Mouse (Mus musculus) heart, embryonic 11.5 days (tissue): ENCODE measurements around the gene Uri1. TPM values are rescaled to one million over a fixed set of nuclear protein-coding genes. Genes with fewer than 3 reads are reported as not detected.

ENCODE experiments used
- ATAC-seq: fragments of 200-750 bp; cut with Nextera tagmentation; replicated peaks from 2 replicates; pipeline ENCODE4 v1.8.0; 2017; ENCODE audit warnings: moderate library complexity; ENCODE audit not compliant: insufficient number of reproducible peaks, low FRiP score, low TSS enrichment
- H3K27ac ChIP-seq: fragments of 300-500 bp; sonication (generic); 2 replicates; pipeline ENCODE4 v1.5.1; 2014; ENCODE audit warnings: mild to moderate bottlenecking, low read depth, low read length
- H3K27me3 ChIP-seq: fragments of 300-500 bp; sonication (generic); 2 replicates; pipeline ENCODE4 v1.6.1; 2014; ENCODE audit warnings: mild to moderate bottlenecking, low read length, mixed read lengths; ENCODE audit not compliant: control insufficient read depth, insufficient read depth
- H3K36me3 ChIP-seq: fragments of 300-500 bp; sonication (generic); 2 replicates; pipeline ENCODE4 v1.6.1; 2014; ENCODE audit warnings: mild to moderate bottlenecking, low read length, moderate library complexity, mixed read lengths; ENCODE audit not compliant: control insufficient read depth, insufficient read depth
- H3K4me1 ChIP-seq: fragments of 300-500 bp; sonication (generic); 2 replicates; pipeline ENCODE4 v1.6.1; 2014; ENCODE audit warnings: low read length; ENCODE audit not compliant: control insufficient read depth, insufficient read depth
- H3K4me2 ChIP-seq: fragments of 300-500 bp; sonication (generic); 2 replicates; pipeline ENCODE4 v1.6.1; 2014; ENCODE audit warnings: mild to moderate bottlenecking, moderate library complexity
- H3K4me3 ChIP-seq: fragments of 300-500 bp; sonication (generic); 2 replicates; pipeline ENCODE4 v1.5.1; 2014; ENCODE audit warnings: low read depth, low read length
- H3K9ac ChIP-seq: fragments of 300-500 bp; sonication (generic); 2 replicates; pipeline ENCODE4 v1.6.1; 2014; ENCODE audit warnings: mild to moderate bottlenecking, low read depth, low read length, moderate library complexity
- H3K9me3 ChIP-seq: fragments of 300-500 bp; sonication (generic); replicated peaks from 2 replicates; pipeline ENCODE4 v1.6.1; 2016; ENCODE audit warnings: low read length; ENCODE audit not compliant: control insufficient read depth
- WGBS: fragments of 180-500 bp; shearing (Covaris S2); extraction: QIAGEN DNeasy Blood & Tissue Kit; methylation state at CpG from one replicate; pipeline ENCODE4 v1.1.7; 2014; ENCODE audit not compliant: insufficient replicate concordance; 5-methylcytosine and 5-hydroxymethylcytosine counted together
- polyA plus RNA-seq: library from polyadenylated mRNA; unstranded; fragments of >200 nt; fragmentation: Nextera tagmentation; extraction: Ambion mirVana; gene quantifications from 2 replicates; pipeline ENCODE4 v1.2.1, GENCODE M21; 2014

The Uri1 gene
- polyA plus RNA-seq, 1 experiment from 2014 or later: 33.8 TPM

DNA sequence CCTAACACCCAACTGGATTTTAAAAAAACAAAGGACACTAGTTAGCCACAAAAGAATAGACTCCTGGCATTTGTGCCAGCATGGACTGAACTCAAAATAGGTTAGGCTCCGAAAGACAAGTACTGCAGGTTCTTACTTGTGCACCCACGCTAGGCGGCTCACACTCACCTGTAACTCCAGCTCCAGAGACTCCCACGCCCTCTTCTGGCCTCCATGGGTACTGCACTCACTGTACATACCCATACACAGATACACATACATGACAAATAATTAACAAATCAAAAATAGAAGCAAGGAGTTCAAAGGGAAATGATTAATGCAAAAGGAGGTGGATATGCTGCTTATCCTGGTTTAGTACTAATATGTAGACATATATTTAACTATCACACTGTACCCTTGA lies 100.4 kb downstream of the Uri1 start:
- ATAC-seq: no peak
- Histone ChIP-seq H3K4me3 (no peak overlapping the region), H3K4me1 (no peaks in the 10 kb centered on the region), H3K27ac (no peak overlapping the region), H3K9me3 (no peaks in the 10 kb centered on the region), H3K36me3 (no peaks in the 10 kb centered on the region), H3K9ac (no peak overlapping the region), H3K27me3 (no peaks in the 10 kb centered on the region; the same call in 1 of the 2 replicates), H3K4me2 (no peak overlapping the region)
- WGBS: 57% methylated on average over 4 of the region's 4 CpGs

DNA sequence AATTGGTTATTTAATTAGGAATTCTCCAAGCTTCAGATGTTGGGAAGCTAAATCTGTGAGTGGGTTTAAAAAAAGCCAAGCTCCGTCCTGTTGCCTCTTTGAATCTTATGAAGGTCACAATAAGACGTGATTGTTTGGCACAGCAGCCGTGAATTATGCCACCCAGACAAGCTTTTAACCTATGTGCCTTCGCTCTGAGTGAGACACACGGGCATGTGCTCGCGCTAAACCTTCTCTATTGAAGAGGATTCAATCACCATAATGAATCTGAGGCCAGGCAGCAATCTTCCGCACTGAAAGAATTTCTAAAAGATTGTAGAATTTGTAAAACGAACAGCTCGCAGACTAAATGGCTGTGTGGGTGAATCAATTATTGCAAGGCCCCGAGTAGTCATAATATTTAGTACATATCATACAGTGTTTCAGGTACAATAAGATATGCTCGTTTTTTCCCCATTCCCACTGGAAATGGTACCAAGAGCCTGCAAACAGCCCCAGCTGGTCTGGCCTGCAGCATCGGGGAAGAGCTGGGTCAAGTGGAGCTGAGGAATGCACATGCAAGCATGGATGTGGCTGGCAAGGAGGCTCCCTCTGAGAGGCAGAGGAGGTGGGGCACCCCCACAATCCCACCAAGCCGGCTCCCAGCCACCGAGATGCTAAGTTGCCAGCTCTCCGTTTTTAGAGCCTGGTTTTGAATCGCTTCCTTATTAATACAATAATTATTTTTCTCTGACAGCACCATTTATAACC lies 101.5 kb downstream of the Uri1 start:
- no peaks in the 10 kb centered on the region for H3K4me1 ChIP-seq
- ATAC-seq: no peak
- no peak overlapping the region for H3K4me3 ChIP-seq
- no peaks in the 10 kb centered on the region; the same call in 1 of the 2 replicates for H3K27me3 ChIP-seq
- H3K36me3 ChIP-seq: no peaks in the 10 kb centered on the region
- WGBS: 83% methylated on average over 17 of the region's 17 CpGs
- H3K9me3 ChIP-seq: no peaks in the 10 kb centered on the region
- no peak overlapping the region for H3K4me2 ChIP-seq
- H3K9ac ChIP-seq: no peak overlapping the region
- H3K27ac ChIP-seq: no peak overlapping the region

DNA sequence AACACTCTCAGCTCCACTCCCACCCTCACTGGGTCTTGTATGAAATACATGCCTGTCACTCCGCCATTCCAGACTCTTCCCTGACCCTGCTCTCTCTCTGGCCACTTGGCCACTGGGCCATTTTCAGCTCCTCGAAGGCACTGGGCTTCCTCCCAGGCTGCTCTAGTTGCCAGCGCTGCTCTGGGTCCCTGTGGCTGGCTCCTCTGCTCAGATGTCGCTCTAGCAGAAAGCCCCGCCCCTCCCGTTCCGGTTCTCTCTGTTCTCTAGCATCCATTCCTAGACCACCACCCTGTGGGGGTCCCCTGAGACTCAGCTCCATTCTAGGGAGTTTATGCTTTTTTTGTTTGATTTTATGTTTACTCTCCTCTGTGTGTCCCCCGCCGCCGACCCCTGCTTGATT lies 104.4 kb downstream of the Uri1 start:
- Histone ChIP-seq H3K4me1 (no peaks in the 10 kb centered on the region), H3K9me3 (no peaks in the 10 kb centered on the region), H3K27me3 (no peaks in the 10 kb centered on the region; the same call in 1 of the 2 replicates), H3K36me3 (no peaks in the 10 kb centered on the region), H3K4me3 (no peak overlapping the region), H3K4me2 (no peak overlapping the region), H3K27ac (no peak overlapping the region), H3K9ac (no peak overlapping the region)
- no peak for ATAC-seq
- 47% methylated on average over 10 of the region's 10 CpGs for WGBS

DNA sequence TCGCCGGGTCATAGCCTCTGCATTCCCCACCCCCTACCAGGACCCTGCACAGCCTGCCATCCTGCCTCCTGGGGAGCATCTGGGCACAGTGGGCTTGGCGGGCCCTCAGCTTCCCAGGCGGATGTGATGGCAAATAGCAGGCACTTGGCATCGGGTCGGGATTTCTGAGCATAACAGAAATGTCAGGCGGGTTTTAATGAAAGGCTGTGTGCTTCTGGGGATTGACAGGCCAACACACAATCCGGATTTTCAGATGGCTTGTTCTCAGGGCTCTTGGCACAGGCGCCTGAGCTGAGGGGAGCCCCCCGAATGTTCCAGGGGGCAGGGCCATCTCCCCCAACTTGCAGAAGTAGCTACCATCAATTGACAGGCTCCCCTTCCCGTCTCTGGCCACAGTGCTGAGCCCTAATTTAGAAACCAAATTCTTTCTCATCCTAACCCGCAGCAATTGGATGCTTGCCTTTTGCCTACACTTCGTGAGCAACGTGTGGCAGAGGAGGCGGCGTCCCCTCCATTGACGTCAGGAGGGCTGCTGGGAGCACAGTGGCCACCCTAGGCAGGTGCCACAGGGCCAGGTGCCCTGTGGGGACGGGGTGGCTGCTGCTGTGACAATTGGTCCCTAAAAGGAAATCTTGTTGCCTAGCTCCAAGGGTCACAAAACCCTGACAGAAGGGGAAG lies 106.5 kb downstream of the Uri1 start:
- Histone ChIP-seq H3K4me2 (no peak overlapping the region), H3K36me3 (no peaks in the 10 kb centered on the region), H3K9me3 (no peaks in the 10 kb centered on the region), H3K27ac (no peak overlapping the region), H3K4me3 (no peak overlapping the region), H3K4me1 (no peaks in the 10 kb centered on the region), H3K27me3 (no peaks in the 10 kb centered on the region; the same call in 1 of the 2 replicates), H3K9ac (no peak overlapping the region)
- no peak for ATAC-seq
- WGBS: 56% methylated on average over 18 of the region's 18 CpGs

DNA sequence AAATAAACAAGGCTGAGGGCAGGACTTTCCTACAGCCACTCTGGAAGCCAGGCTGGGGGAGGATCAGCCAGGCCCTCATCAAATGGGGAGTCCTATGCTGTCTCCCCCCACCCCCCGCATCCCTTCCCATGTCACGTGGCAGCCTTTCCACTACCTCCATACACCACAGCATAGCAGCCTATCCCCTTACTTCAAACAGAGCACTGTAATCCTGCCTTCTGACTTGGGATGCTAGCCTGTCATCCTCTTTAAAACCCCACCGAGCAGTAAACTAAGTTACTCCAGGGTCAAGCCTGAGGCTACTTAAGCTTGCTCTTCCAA lies 111.6 kb downstream of the Uri1 start:
- H3K9ac ChIP-seq: no peak overlapping the region
- WGBS: 40% methylated on average over 3 of the region's 3 CpGs
- no peaks in the 10 kb centered on the region for H3K4me1 ChIP-seq
- no peak overlapping the region for H3K27ac ChIP-seq
- no peaks in the 10 kb centered on the region for H3K27me3 ChIP-seq
- H3K9me3 ChIP-seq: no peaks in the 10 kb centered on the region
- no peak overlapping the region for H3K4me2 ChIP-seq
- no peaks in the 10 kb centered on the region for H3K36me3 ChIP-seq
- ATAC-seq: no peak; the same call in 1 of the 2 replicates
- no peak overlapping the region for H3K4me3 ChIP-seq

DNA sequence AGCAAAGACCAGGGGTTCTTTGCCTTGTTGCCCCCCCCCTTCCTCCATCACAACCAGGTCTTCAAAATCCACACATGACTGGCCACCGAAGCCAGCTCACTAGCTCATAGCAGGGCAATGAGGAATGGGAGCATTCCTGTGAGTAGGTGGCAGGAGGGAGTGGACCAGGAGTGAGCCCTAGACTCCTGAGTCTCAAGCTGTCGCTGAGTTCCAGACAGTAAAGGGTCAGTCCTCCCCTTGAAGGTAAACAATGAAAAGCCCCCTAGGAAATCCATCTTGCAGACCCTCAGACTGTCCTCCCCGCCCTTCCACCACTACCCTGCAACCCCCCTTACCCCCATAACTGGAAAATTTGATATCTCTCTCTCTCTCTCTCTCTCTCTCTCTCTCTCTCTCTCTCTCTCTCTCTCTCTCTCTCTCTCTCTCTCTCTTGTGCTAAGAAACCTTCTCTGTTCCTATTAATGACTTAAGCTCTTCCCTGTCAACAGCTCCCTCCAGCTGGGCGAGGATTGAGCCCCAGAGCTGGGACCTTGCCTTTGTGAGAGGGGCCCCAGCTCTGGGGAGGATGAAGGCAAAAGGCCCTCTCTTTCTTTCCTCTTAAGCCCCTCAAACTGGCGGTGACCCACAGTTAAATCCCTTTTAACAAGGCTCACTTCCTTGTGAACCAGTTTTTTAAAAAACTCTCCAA lies 112.1 kb downstream of the Uri1 start:
- 29% methylated on average over 5 of the region's 5 CpGs for WGBS
- no peaks in the 10 kb centered on the region for H3K4me1 ChIP-seq
- no peak overlapping the region for H3K4me2 ChIP-seq
- H3K9me3 ChIP-seq: no peaks in the 10 kb centered on the region
- no peak; the same call in 1 of the 2 replicates for ATAC-seq
- no peak overlapping the region for H3K9ac ChIP-seq
- no peaks in the 10 kb centered on the region for H3K27me3 ChIP-seq
- H3K27ac ChIP-seq: no peak overlapping the region
- no peak overlapping the region for H3K4me3 ChIP-seq
- H3K36me3 ChIP-seq: no peaks in the 10 kb centered on the region

DNA sequence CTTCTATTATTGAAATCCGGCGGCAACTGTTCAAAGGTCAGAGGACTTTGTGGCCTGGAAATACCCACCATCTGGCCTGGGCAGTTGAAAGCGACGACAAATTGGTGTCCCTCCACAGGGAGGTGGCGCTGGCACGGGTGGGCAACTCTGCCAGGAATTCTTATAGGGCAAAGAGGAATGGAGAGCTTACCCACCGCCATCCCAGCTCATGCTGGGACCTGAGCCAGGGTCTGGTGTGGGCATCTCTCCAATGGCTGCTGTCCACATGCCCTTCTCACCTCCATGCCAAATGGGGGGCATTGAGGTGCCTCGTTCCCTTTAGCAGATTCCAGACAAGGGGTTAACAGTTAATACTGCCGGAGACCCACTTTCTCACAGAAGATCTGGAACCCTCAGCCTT lies 113.2 kb downstream of the Uri1 start:
- Histone ChIP-seq H3K36me3 (no peaks in the 10 kb centered on the region), H3K4me2 (no peak overlapping the region), H3K4me3 (no peak overlapping the region), H3K9me3 (no peaks in the 10 kb centered on the region), H3K27me3 (no peaks in the 10 kb centered on the region), H3K9ac (no peak overlapping the region), H3K4me1 (no peaks in the 10 kb centered on the region), H3K27ac (no peak overlapping the region)
- ATAC-seq: no peak
- 85% methylated on average over 9 of the region's 9 CpGs for WGBS
